Mouse (Mus musculus) bone marrow macrophage, adult 2 months (primary cell): ENCODE measurements around the gene Prpf6.

Experiments used
- CTCF ChIP-seq: IDR thresholded peaks from 2 replicates; pipeline ENCODE4 v1.5.1; 2012; ENCODE audit warnings: low read depth, mild to moderate bottlenecking, low read length, moderate library complexity
- POLR2A ChIP-seq: IDR thresholded peaks from 2 replicates; pipeline ENCODE4 v1.6.1; 2012; ENCODE audit warnings: mild to moderate bottlenecking, low read depth, low read length, borderline replicate concordance

GRCm38 (mm10) chr2:181550233-181550632, 41.4 kb upstream of the Prpf6 start:
- TF ChIP-seq CTCF (no peak), POLR2A (no peak)
